Mouse (Mus musculus): ENCODE data around the gene Wnt8b. TPM values are rescaled to one million over a fixed set of nuclear protein-coding genes. Genes with fewer than 3 reads are reported as not detected.

Wnt8b gene
- polyA plus RNA-seq, 1 experiment from 2014 or later = 2.6 TPM

- Histone ChIP-seq H3K4me1 (peaks cover 7% of the 10 kb centered on the region; the same call in 1 of the 2 replicates), H3K4me2 (no peak overlapping the region), H3K4me3 (replicated peaks) (no peak overlapping the region), H3K27ac (no peak overlapping the region), H3K36me3 (no peaks in the 10 kb centered on the region), H3K9me3 (replicated peaks) (no peaks in the 10 kb centered on the region), H3K9ac (no peak overlapping the region), H3K27me3 (0 out of 2 replicates have a peak, but pooled peaks cover 5% of the 10 kb centered on the region)
- no peak for ATAC-seq (replicated peaks; ENCODE audit: low FRiP score)
- WGBS = 81% methylated on average over 6 of the region's 6 CpGs
Observed at GRCm38 (mm10) chr19:44475268-44475667, 18.0 kb upstream of the Wnt8b start.

- Histone ChIP-seq H3K36me3 (no peaks in the 10 kb centered on the region), H3K4me1 (peaks cover 7% of the 10 kb centered on the region; the same call in 1 of the 2 replicates), H3K9ac (no peak overlapping the region), H3K4me3 (replicated peaks) (no peak overlapping the region), H3K9me3 (replicated peaks) (no peaks in the 10 kb centered on the region), H3K27me3 (0 out of 2 replicates have a peak, but pooled peaks cover 5% of the 10 kb centered on the region), H3K27ac (no peak overlapping the region), H3K4me2 (no peak overlapping the region)
- WGBS = 54% methylated on average over 3 of the region's 3 CpGs
- no peak for ATAC-seq (replicated peaks; ENCODE audit: low FRiP score)
Observed at GRCm38 (mm10) chr19:44476541-44476940, 16.7 kb upstream of the Wnt8b start.

GRCm38 (mm10) chr19:44487266-44487665, 6.0 kb upstream of the Wnt8b start:
- ATAC-seq (replicated peaks; ENCODE audit: low FRiP score) = no peak; the same call in 1 of the 2 replicates

GRCm38 (mm10) chr19:44496511-44496910, 3.2 kb downstream of the Wnt8b start:
- 62% methylated on average over 8 of the region's 8 CpGs for WGBS
- Histone ChIP-seq H3K9ac (no peak overlapping the region), H3K27ac (no peak overlapping the region), H3K27me3 (peaks cover 29% of the 10 kb centered on the region; the same call in 1 of the 2 replicates), H3K9me3 (replicated peaks) (no peaks in the 10 kb centered on the region), H3K36me3 (no peaks in the 10 kb centered on the region), H3K4me2 (no peak overlapping the region), H3K4me1 (peaks cover 23% of the 10 kb centered on the region), H3K4me3 (replicated peaks) (no peak overlapping the region)
- ATAC-seq (replicated peaks; ENCODE audit: low FRiP score) = no peak

More at GRCm38 (mm10) chr19:44487266-44487665, 6.0 kb upstream of the Wnt8b start:
- Histone ChIP-seq H3K27ac (no peak overlapping the region), H3K36me3 (no peaks in the 10 kb centered on the region), H3K4me3 (replicated peaks) (no peak overlapping the region), H3K9me3 (replicated peaks) (no peaks in the 10 kb centered on the region), H3K4me2 (no peak overlapping the region), H3K4me1 (no peaks in the 10 kb centered on the region), H3K27me3 (peaks cover 12% of the 10 kb centered on the region; the same call in 1 of the 2 replicates), H3K9ac (no peak overlapping the region)
- WGBS = 11% methylated on average over 8 of the region's 8 CpGs

GRCm38 (mm10) chr19:44496941-44497340, 3.7 kb downstream of the Wnt8b start:
- no peak overlapping the region for H3K4me2 ChIP-seq
- no peak overlapping the region for H3K9ac ChIP-seq
- H3K9me3 ChIP-seq (replicated peaks) = no peaks in the 10 kb centered on the region
- no peak overlapping the region for H3K27ac ChIP-seq
- no peak overlapping the region for H3K4me3 ChIP-seq (replicated peaks)
- WGBS = 76% methylated on average over 10 of the region's 10 CpGs
- ATAC-seq (replicated peaks; ENCODE audit: low FRiP score) = no peak
- H3K27me3 ChIP-seq = peaks cover 26% of the 10 kb centered on the region; the same call in 1 of the 2 replicates
- H3K4me1 ChIP-seq = peaks cover 26% of the 10 kb centered on the region
- H3K36me3 ChIP-seq = no peaks in the 10 kb centered on the region

- Histone ChIP-seq H3K9ac (no peak overlapping the region), H3K4me2 (no peak overlapping the region), H3K4me1 (peaks cover 30% of the 10 kb centered on the region), H3K27me3 (peaks cover 22% of the 10 kb centered on the region; the same call in 1 of the 2 replicates), H3K27ac (peak overlapping the region; percentile 66; the same call in 1 of the 2 replicates), H3K36me3 (no peaks in the 10 kb centered on the region), H3K4me3 (replicated peaks) (no peak overlapping the region), H3K9me3 (replicated peaks) (no peaks in the 10 kb centered on the region)
- WGBS = 27% methylated on average over 6 of the region's 6 CpGs
- no peak for ATAC-seq (replicated peaks; ENCODE audit: low FRiP score)
Observed at GRCm38 (mm10) chr19:44498936-44499335, 5.7 kb downstream of the Wnt8b start.

- H3K9me3 ChIP-seq (replicated peaks) = no peaks in the 10 kb centered on the region
- ATAC-seq (replicated peaks; ENCODE audit: low FRiP score) = peak; percentile 40; the same call in 1 of the 2 replicates
- H3K9ac ChIP-seq = no peak overlapping the region
- peaks cover 30% of the 10 kb centered on the region for H3K4me1 ChIP-seq
- H3K27ac ChIP-seq = peak overlapping the region; percentile 42; the same call in 1 of the 2 replicates
- peaks cover 24% of the 10 kb centered on the region; the same call in 1 of the 2 replicates for H3K27me3 ChIP-seq
- H3K4me2 ChIP-seq = no peak overlapping the region
- 21% methylated on average over 5 of the region's 5 CpGs for WGBS
- H3K36me3 ChIP-seq = no peaks in the 10 kb centered on the region
- H3K4me3 ChIP-seq (replicated peaks) = no peak overlapping the region
Observed at GRCm38 (mm10) chr19:44500240-44500639, 7.0 kb downstream of the Wnt8b start.

GRCm38 (mm10) chr19:44501925-44502324, 8.7 kb downstream of the Wnt8b start:
- no peak overlapping the region for H3K27ac ChIP-seq
- no peak overlapping the region for H3K4me3 ChIP-seq (replicated peaks)
- 55% methylated on average over 6 of the region's 6 CpGs for WGBS
- H3K27me3 ChIP-seq = peaks cover 21% of the 10 kb centered on the region; the same call in 1 of the 2 replicates
- no peak for ATAC-seq (replicated peaks; ENCODE audit: low FRiP score)
- no peaks in the 10 kb centered on the region for H3K36me3 ChIP-seq
- H3K9ac ChIP-seq = no peak overlapping the region
- no peaks in the 10 kb centered on the region for H3K9me3 ChIP-seq (replicated peaks)
- peaks cover 30% of the 10 kb centered on the region for H3K4me1 ChIP-seq
- no peak overlapping the region for H3K4me2 ChIP-seq

GRCm38 (mm10) chr19:44502741-44503140, 9.5 kb downstream of the Wnt8b start:
- no peak overlapping the region for H3K27ac ChIP-seq
- peaks cover 30% of the 10 kb centered on the region for H3K4me1 ChIP-seq
- H3K36me3 ChIP-seq = no peaks in the 10 kb centered on the region
- 69% methylated on average over 4 of the region's 4 CpGs for WGBS
- peaks cover 24% of the 10 kb centered on the region; the same call in 1 of the 2 replicates for H3K27me3 ChIP-seq
- H3K4me3 ChIP-seq (replicated peaks) = no peak overlapping the region
- H3K9ac ChIP-seq = no peak overlapping the region
- ATAC-seq (replicated peaks; ENCODE audit: low FRiP score) = no peak
- no peaks in the 10 kb centered on the region for H3K9me3 ChIP-seq (replicated peaks)
- H3K4me2 ChIP-seq = no peak overlapping the region

- 6% methylated on average over 12 of the region's 12 CpGs for WGBS
- H3K4me2 ChIP-seq = peak overlapping the region; percentile 97
- 0 out of 2 replicates have a peak overlapping the region, but pooled peaks have one; percentile 42 for H3K9ac ChIP-seq
- H3K4me1 ChIP-seq = peaks cover 58% of the 10 kb centered on the region
- ATAC-seq (replicated peaks; ENCODE audit: low FRiP score) = no peak
- H3K27ac ChIP-seq = peak overlapping the region; percentile 32; the same call in 1 of the 2 replicates
- H3K27me3 ChIP-seq = peaks cover 64% of the 10 kb centered on the region
- H3K9me3 ChIP-seq (replicated peaks) = no peaks in the 10 kb centered on the region
- no peaks in the 10 kb centered on the region for H3K36me3 ChIP-seq
- H3K4me3 ChIP-seq (replicated peaks) = peak overlapping the region; percentile 54
Observed at GRCm38 (mm10) chr19:44510534-44511175, 17.4 kb downstream of the Wnt8b start.

- peak overlapping the region; percentile 42 for H3K9ac ChIP-seq
- H3K27me3 ChIP-seq = peaks cover 66% of the 10 kb centered on the region
- no peaks in the 10 kb centered on the region for H3K9me3 ChIP-seq (replicated peaks)
- 0 out of 2 replicates have a peak overlapping the region, but pooled peaks have one; percentile 2 for H3K27ac ChIP-seq
- ATAC-seq (replicated peaks; ENCODE audit: low FRiP score) = peak; percentile 12; the same call in 1 of the 2 replicates
- peak overlapping the region; percentile 97 for H3K4me2 ChIP-seq
- WGBS = under 1% methylated on average over 66 of the region's 66 CpGs
- H3K4me3 ChIP-seq (replicated peaks) = peak overlapping the region; percentile 54
- no peaks in the 10 kb centered on the region for H3K36me3 ChIP-seq
- peaks cover 67% of the 10 kb centered on the region for H3K4me1 ChIP-seq
Observed at GRCm38 (mm10) chr19:44511451-44512231, 18.4 kb downstream of the Wnt8b start.

GRCm38 (mm10) chr19:44512601-44513000, 19.3 kb downstream of the Wnt8b start:
- peaks cover 77% of the 10 kb centered on the region for H3K4me1 ChIP-seq

More at GRCm38 (mm10) chr19:44512601-44513000, 19.3 kb downstream of the Wnt8b start:
- Histone ChIP-seq H3K36me3 (no peaks in the 10 kb centered on the region), H3K27me3 (peaks cover 68% of the 10 kb centered on the region), H3K9me3 (replicated peaks) (no peaks in the 10 kb centered on the region), H3K4me3 (replicated peaks) (no peak overlapping the region; the same call in 1 of the 2 replicates), H3K27ac (no peak overlapping the region), H3K9ac (no peak overlapping the region), H3K4me2 (peak overlapping the region; percentile 97)
- no peak for ATAC-seq (replicated peaks; ENCODE audit: low FRiP score)
- 23% methylated on average over 5 of the region's 5 CpGs for WGBS

All from kidney, embryonic 15.5 days (tissue).